Mouse (Mus musculus): ENCODE results near the gene Timp3.

Gene Timp3

DNA sequence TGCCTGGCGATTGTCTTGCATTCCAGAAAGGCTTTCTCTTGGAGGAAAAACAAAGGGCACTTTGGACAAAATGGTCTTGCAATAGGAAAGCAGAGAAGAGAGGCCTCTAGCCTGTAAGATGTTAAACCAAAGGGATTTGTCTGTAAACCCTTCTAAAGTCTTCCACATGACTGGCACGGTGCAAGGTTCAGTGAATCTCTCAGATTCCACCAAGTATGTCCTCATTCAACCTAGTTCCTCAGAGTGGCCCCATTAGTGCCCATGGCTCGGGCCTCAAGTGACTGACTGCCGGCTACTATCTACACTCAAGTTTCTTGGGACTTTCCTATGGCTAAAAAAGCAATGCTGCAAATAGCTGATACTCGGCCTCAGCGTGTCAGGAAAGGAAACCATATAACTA, 1.8 kb upstream of the Timp3 start:
- DNase-seq: no peak

DNA sequence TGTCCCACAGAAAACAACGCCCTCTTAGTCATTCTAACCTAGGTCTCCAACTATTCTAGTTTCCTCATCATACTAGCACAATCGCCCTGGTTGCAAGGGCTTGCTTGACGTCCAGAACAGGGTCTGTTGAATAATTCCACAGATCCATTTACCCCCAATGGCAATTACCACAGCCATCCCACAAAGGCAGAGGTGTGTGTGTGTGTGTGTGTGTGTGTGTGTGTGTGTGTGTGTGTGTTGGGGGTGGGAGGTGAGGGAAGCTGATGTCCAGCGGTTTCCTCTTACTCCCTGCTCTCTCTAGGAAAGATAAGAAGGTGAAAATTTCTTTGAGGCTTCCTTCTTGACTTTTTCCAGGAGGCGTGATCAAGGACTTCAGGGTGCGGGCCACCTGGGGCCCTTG, 377 bp upstream of the Timp3 start:
- no peak for DNase-seq

DNA sequence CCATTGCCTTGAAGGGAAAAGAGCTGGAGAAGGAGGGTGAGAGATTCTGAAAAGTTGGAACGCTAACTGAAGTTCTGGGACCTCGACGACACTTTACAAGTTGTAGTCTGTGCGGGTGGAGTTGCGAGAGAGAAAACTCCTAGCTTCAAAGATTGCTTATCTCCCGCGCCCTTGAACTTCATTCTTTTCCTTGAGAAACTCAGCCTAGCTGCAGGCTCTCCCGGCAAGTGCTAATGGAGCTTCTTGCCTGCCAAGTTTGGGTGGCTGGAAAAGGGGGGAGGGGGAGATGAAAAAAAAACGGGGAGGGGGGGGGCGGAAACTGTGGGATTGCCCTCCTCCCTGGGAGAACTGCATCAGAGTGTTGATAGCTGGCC, 932 bp downstream of the Timp3 start:
- no peak for DNase-seq

DNA sequence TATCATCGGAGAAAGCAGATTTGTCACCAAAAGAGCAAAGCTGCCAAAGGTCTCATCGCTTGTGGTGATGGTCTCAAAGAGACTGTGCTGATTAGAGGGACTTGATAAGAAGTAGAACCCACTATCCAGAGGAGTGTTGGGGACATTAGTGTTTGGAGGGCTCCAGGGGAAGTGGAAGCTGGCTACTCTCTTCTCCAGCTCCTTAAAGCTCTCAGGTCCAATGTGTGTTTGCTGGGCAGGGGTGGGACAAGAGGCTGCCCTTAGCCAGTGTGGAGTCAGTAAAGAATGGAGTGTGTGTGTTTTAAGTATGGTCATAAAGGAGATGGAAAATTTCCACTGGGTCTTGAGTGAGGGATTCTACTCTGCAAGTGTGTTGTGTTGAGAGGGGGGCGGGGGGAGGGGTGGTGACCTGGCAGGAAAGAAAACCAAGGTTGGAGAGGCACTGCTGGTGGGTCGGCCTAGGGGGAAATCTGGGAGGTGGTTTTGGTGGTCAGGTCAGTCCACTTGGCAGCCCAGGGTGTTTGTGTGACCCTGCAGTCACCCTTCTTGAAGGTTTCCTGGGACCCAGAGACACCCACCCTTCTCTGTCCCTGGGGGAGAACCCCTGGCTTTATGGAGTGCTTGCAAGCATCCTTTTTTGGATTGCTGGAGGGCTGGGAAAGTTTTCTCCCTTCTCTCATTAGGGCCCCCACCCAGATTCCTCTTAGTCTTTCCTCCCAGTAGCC, 1.6 kb downstream of the Timp3 start:
- no peak for DNase-seq

DNA sequence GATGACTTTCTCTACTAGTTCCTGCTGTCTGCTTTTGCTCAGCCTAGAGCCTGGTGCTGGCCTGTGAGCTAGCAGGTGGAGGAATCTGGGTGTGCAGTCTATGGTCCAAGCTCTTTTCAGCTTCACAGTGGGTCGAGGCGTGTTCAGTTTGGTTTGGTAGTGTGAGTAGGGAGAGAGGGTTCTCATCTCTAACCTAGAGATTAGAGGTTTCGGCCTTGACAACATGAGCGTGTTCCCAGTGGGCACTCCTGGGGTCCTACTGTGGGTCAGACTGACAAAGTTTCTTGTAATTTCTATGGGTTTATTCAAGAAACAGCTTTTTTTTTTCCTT, 2.1 kb downstream of the Timp3 start:
- no peak for DNase-seq

DNA sequence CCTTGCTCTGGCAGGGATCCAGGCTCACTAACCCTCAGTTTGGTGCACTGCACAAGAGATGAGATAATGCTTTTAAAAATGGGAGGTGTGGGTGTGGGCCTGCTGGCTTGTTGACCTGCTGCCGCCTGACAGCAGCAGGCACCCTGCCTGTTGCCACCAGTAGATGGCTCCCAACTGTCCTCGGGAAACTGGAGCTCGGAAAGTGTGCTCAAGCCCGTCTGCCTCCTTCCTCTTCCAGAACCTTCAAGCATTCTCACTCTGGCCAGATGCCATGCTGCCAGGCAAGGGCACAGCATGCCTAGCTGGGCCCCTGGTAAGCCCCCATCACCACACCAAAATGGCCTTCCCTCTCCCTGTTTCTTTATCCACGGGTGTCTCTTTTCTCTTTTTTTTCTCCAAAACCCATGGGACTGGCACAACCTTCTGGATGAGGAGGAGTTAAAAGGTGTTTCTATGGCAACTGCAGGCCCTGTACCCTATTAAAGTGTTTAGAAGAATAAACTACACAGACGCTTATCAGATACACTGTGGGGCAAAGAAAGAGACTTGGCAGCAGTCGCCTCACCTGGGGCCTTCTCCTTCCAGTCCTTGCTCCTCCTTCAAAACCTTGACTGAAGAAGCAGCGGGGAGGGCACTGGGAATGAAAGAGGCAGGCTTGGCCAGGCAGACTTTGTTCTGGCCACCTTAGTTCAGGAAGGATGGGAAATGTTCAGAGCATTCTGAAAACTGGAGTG, 2.8 kb downstream of the Timp3 start:
- DNase-seq: peak; percentile 75

DNA sequence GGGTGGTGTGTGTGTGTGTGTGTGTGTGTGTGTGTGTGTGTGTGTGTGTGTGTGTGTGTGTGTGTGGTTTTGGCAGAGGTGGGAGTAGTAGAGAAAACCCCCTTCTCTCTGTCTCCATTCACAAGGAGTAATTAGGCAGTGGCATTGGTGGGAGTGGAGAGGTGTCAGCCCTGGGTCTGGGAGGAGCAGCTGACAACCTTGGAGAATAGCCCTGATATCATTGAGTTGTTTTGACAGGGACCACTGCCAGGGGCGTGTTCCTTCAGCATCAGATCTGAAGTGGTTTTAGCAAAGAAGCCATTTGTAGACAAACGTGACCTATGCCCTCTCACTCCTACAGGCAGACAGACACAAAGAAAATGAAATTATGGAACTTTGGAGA, 3.3 kb downstream of the Timp3 start:
- no peak for DNase-seq

DNA sequence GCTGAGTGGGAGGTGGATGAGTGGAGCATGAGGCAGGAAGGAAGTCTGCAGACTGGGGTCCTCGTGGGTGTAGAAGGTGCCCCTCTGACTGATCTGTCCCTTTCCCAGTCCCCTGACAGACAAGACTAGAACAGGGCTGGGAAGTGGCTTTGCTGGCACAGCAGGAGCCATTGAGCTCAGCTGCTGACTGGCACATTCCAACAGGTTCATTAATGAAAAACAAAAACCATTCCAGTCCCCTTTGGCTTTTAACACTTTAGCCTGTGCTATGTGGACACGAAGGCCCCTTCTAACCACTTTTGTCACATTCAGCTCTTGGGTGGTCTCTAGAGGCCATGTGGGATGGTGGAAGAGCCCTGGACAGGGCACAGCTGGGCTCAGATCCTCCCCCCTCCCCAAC, 4.4 kb downstream of the Timp3 start:
- DNase-seq: no peak

DNA sequence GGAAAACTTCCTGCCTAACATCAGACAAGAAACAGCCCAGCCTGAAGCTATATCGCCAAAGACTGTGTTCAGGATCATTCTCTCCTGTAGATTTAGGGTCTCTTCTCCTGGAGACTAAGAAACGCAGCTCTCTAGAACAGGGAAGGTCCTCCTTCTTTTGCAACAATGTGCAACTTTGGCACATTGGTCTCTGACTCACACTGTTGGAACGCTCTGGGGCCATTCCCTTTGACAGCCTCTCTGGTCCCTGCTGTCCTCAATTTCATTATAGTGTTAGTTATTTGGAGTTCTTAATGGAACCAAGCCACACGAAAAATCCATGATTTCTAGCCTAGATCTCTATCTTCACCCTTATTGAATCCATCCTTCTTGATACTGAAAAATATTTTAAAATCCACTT, 7.1 kb downstream of the Timp3 start:
- DNase-seq: no peak

DNA sequence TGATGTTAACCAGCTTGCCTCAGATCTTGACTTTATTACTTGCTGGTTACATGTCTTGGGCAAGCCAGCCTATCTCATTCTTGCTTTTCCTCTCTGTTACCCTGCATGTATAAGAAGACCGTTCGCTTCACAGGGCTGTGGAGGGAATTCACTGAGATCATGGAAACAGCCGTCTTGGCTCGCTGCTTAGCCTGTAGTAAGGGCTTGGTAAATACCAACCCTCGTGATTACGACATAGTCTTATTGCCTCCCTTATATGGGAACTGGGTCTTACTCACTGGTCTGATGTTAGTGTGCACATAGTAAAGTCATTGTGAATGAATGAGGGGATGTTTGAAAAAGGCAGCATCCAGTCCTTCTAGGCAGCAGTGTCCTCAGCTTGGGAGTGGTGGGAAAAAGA, 10.4 kb downstream of the Timp3 start:
- DNase-seq: no peak

DNA sequence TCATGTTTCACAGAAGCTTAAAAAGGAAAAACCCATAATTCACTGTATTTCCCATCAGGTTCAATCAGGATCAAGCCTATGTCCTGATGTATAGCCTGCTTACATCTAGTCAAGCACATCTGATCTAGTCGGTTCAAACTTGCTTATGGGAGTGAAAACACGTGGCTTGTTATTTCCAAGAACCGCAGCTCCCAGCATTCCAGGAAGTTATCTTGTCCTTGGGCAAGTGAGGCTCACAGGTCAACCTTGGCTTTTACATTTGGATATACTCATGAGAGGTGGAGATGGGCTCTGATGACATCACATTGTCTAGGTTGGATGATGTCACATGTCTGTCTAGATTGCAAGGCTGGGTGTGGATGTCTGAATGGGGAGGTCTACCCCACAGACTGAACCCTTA, 12.8 kb downstream of the Timp3 start:
- DNase-seq: no peak

DNA sequence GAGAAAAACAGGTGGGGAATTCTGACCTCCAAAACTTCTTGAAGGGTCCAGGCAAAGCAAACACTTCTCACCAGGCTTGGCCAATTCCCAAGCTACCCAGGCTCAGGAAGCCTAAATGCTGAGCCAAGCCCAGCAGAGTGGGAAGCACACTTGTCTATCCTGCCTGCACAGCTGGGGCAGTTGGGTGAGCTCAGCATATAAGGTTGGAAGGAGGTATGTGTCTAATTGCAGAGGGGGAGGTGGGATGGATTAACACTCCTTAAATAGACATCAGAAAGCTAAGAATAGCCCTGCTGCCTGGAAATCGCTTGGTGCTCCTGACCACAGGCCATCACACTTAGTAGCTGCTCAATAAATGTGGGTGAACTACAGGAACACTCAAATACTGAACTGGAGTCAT, 13.3 kb downstream of the Timp3 start:
- DNase-seq: no peak

DNA sequence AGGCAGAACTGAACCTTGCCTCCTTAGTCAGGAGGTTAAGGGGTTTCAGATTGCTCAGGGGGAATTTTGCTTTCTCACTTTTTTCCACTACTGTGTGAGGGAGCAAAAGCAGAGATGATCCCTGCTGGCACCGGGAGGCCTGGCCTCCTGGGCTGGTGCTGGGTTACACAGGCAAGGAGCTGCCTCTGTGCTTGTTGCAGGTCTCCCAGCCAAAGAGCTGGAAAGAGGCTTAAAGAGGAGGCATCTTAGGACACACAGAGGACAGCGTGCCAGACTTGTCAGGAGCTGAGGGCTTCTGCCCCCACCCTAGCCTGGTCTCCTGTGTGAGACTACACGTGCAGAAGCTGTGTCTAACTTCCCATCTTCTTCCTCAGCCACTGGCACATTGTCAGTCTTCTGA, 15.3 kb downstream of the Timp3 start:
- DNase-seq: no peak

DNA sequence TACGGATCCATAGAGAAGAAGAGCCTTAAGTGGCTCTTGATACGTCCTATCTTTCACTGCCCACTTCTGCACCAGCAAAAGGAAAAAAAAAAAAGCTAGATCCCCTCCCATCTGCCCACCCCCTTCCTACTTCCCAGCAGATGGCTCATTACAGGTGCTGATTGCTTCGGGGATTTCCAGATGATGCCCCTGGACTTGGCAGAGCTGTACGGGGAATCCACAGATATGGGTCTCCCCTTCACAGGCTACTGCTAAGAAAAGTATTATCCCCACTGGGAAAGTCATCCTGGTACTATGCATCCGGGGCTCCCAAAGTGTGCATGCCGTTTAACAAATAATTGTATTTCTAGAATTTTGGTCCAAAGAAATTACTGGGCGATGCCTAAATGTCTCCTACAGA, 17.5 kb downstream of the Timp3 start:
- no peak for DNase-seq

DNA sequence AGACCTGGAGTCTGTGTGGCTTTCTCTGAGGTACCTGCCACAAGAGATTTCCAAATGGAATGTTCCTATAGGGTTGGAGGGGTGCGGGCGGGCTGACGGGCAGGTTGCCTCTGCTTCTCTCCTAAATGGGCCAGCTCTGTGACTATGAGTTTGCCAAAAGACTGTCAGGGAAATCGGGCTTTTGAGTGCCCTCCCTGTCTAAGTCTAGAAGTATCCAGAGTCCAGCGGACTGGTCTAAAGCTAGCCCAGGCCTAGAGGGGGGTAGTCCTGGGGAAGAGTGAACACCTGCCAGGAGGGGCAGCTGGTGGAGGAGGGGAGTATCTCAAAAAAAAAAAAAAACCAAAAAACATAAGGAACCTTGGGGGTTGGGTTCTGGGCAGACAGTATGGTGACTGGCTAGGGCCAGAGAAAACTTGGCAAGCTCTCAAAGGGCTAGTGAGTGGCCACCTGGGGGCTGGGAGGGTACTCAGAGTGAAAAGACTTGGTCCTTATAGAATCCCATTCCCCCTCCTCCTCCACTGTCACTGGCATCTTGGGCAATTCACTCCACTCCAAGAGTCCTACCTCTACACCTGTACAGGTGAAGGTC, 18.5 kb downstream of the Timp3 start:
- DNase-seq: no peak

DNA sequence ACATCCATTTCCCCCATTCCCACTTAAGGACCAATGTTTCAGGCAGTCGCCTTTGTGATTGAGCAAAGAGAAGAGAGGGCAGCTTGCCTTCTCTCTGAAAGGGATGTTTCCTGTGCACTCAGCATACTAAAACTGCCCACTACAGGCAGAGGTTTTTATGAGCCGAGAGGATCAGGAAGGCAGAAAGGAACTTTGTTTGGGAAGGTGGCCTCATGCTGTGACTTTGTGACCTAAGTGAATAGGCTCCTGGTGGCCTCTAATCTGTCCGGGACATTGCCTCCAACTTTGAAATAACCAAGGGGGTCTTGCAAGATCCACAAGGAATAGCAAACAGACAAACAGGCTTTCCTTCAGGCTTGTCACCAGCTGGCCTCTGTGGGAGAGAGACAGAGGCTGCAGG, 19.4 kb downstream of the Timp3 start:
- DNase-seq: no peak

DNA sequence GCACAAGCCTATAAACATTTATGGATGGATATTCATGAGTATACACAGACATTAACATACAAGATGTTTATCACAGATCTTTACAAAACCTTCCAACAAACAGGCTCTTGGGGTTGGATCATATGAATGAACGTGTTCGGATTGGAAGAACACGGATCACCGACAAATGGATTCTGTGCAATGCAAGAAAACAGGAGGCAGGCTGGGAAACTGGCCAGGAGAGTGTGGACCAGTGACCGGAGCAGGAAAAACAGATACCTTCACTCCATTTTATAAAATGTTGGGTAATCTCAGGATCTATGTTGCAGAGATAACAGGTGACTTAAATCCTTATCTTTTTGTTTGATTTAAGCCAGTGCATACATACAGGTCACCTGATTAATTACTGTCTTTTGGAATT, 20.0 kb downstream of the Timp3 start:
- DNase-seq: no peak

DNA sequence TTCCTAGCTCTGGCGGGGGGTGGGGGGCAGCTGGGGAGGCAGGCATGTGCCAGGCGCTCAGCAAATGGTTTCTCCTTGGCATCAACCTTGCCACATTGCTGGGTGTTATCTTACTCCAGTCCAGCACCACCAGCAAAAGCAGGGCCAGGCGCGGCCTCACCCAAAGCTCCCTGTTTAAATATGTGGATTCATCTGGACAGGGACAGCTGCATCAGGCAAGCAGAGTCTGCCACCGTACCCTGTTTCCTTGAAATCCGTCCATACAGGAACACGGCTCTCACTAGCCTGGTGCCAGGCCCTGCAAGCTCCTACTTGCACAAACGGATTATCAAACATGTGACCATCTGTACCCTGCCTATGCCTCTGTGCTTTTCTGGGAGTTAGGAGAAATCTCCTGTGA, 21.0 kb downstream of the Timp3 start:
- no peak for DNase-seq

DNA sequence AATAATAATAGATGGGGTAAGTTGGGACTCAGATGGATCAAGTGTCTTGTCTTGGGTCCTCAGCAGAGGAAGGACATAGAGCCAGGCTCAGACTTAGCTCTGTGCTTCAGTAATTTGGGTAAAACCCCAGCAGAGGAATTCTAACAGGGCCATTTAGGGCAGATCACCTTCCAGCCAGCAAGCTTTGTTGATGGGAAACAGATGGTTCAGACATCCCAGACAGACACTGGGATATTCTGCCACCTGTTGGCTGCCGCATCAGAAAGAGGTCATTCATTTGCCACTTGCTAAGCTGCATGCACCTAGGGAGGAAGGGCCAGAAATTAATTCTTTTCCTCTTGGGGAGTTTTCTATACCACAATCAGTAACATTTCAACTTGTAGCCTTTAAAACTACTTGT, 21.8 kb downstream of the Timp3 start:
- no peak for DNase-seq

DNA sequence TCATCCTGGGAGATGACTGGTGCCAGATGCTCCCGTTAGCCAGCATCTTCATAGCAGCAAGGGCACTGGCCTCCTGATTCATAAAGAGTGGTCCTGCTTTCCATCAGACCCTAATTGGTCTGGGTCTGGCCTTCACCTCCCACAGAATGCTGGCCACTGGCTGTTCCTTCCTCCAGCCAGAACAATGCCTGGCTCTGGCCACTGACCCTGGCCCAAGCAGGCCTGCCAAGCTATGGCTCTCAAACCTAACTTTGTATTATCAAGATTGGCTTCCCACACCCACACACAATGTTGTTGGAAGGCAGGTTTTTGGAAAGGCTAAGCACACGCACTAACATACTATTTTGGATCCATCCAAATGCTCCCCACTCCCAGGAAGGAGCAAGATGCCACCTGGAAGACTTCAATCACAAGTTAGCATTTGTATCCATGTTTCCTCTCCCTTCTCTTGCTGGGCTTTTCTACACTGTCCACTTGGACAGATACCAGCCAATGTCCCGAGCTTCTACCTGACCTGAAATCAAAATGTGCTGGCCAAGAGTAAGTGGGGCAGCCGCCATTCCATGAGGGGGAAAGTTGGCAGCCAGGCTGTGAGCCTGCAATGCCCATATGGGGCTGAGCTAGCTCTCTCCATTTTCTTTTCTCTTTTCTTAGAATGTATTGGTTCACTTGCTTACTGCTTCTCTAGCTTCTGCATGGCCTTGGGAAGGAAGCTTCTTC, 23.3 kb downstream of the Timp3 start:
- DNase-seq: no peak

DNA sequence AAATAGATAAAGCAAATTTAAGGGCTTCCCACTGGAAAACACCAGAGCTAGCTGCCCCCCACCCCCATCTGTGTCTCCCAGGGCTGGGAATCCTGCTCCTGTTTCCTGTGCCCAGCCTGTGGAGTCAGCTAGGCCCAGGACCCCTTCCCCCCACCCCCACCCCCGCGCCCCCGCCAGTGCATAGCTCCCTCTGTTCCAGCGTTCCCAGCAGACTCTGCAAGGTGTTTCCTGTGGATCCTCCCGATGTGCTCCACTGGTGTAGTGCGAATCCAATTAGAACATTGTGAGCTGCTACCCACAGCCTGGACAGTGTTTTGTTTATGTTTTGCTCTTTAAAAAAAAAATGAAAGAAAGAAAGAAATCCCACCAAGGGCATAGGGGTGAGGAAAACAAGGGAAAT, 25.1 kb downstream of the Timp3 start:
- DNase-seq: no peak

DNA sequence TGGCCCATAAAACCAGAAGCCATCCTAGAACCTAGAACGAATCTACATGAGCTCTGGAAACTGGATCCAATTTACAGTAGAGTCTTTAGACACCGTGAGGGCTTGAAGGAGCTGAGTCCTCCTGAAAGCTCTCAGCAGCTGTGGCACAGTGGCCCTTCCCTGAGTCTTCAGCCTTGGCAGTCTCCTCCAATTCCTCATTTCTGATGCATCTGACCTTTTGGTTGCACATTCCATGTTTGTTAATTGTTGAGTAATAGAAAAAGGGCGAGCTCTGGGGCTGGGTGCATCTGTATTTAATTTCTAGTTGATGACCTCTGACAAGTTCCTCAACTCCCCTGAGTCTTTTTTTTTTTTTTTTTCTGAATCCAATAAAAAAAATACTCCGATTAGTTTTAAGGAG, 28.0 kb downstream of the Timp3 start:
- no peak for DNase-seq

DNA sequence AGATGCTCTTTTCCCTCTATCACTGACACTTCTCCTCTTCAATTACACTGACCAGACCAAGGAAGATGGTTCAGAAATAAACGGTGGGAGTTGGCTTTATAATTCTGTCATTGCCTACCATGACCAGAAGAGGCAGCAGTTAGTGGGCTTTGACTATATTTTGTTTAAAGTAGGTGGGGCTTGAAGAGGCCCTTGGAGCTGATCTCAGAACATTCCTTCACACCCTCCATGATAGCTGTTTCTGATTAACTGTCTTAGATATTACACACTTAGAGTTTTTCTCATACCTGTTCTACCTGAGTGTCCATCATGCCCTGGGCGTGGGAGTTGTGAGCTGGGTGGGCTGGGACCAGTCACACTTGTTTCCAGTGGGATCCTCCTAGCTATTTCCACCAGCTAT, 28.5 kb downstream of the Timp3 start:
- DNase-seq: no peak

DNA sequence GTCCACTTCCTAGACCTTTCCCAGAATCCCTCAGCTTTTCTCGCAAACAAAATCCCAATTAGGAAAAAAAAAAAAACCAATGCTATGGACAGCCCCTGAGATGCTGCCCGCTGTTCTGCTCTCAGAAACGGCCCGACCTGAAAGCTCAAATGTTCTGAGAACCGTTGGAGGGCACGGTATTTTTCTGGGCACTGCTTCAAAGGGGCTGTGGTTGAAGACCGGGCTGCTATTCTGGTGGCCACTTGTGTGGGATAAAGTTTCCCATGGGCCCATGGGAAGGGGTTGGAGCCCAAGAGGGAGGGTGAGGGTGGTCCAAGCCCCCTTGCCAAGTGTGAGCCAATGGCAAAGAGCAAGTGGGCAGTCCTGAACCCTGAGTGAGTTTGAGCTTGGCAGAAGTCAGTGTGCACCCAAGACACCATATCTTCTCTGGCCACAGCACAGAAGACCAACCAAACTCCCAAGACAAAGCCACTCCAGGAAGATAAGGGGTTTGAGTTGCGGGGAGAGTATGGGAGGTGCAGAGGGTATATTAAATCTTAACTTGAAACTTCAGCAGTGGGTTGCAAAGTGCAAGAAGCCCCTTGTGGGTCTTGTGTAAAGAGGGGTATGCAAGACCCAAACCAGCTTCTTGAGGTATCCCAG, 29.2 kb downstream of the Timp3 start:
- no peak for DNase-seq
